Mouse (Mus musculus): ENCODE measurements at regions not wholly inside any gene's neighbourhood (a gene's known extent, or its start where the extent isn't known, plus 50 kb on each side); places are given as distances from the start of the nearest gene placed in this dataset.
A peak's percentile ranks its signal among the peaks of the same experiment; 100 is the strongest.
"Not testable (repeated sequence)": the region's sequence is repeated elsewhere in the genome, so short reads cannot be mapped to it uniquely, and the experiment has no call there.

GRCm38 (mm10) chr8:26762942-26763778, 214.0 kb upstream of the Zfp703 start:
- no peak for DNase-seq (ENCODE audit: low spot score in 2 of 2)
- intact Hi-C loops (cut with DNase I): no loop called here

GRCm38 (mm10) chr8:26768474-26769229, 208.5 kb upstream of the Zfp703 start:
- DNase-seq (ENCODE audit: low spot score in 2 of 2): peak in 1 of 2 experiments; percentile 65
- intact Hi-C loops (cut with DNase I): no loop called here

GRCm38 (mm10) chr8:26770424-26770886, 206.7 kb upstream of the Zfp703 start:
- DNase-seq (ENCODE audit: low spot score in 2 of 2): no peak
- intact Hi-C loops (cut with DNase I): no loop called here

- no peak for DNase-seq (ENCODE audit: low spot score in 2 of 2)
- intact Hi-C loops (cut with DNase I): no loop called here
These were observed 198.1 kb upstream of the Zfp703 start for GRCm38 (mm10) chr8:26778917-26779537.

DNA sequence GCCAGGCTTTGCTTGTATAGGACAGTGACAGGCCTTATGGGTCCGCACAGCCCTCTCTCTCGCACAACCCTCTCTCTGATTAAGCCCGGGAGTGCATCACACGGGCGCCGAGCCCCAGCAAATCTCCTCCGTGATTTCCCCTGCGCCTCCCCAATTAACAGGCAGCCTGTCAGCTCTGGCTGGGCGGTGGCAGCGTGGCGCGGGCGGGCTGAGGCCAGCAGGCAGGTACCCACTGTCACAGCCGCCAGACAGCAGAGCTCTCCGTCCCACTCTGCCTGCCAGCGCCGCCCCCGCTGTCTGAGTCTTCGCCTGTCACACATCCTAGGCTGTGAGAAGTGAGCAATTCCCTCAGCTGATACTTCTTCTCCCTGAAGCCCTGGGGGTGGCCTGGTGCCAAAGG, 196.6 kb upstream of the Zfp703 start:
- peak; percentile 75 to 91 for DNase-seq (ENCODE audit: low spot score in 2 of 2)

GRCm38 (mm10) chr8:26782936-26783335, 194.2 kb upstream of the Zfp703 start:
- intact Hi-C loops (cut with DNase I): not testable (repeated sequence)
- DNase-seq (ENCODE audit: low spot score in 2 of 2): peak in 1 of 2 experiments; percentile 53

More for the DNA sequence above, 196.6 kb upstream of the Zfp703 start:
- intact Hi-C loops (cut with DNase I): no loop called here

DNA sequence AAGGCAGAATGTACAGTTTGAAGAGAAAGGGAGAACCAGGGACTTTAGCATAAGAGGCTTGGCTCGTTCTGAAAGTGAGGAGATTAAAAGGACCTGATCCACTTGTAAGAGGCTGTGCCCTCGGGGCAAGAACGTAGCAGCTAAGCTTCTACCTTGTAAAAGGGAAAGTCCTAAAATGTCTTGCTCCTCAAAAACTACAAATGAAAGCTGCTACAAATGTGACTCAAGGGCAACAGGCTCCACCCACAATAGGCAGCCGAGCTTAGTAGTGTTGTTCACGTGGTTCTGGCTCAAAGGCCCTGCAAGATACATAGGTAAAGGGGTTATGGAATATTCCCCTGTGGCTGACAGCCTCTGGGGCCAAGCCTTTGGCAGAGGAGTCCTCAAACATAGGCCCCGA, 192.7 kb upstream of the Zfp703 start:
- intact Hi-C loops (cut with DNase I): no loop called here
- no peak for DNase-seq (ENCODE audit: low spot score in 2 of 2)

DNA sequence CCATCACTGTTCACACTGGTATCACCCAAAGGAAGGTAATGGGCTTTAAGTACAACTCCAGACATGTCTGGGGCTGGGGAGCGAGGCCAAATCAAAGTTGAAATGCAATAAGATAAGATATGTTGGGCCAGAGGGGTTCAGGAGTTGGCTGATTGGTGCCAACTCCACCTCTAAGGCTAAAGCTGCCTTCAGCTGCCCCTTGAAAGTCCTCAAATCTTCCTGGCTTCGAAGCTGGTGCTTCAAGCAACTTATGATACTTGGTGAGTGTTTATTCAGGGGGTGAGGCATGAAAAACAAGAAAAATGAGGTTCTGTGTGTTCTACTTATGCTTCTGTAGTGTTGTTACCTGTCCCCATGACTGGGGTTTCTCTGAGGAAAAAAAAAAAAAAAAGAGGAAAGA, 185.3 kb upstream of the Zfp703 start:
- intact Hi-C loops (cut with DNase I): no loop called here
- no peak for DNase-seq (ENCODE audit: low spot score in 2 of 2)

GRCm38 (mm10) chr8:26793606-26794292, 183.4 kb upstream of the Zfp703 start:
- no peak for DNase-seq (ENCODE audit: low spot score in 2 of 2)
- intact Hi-C loops (cut with DNase I): no loop called here

DNA sequence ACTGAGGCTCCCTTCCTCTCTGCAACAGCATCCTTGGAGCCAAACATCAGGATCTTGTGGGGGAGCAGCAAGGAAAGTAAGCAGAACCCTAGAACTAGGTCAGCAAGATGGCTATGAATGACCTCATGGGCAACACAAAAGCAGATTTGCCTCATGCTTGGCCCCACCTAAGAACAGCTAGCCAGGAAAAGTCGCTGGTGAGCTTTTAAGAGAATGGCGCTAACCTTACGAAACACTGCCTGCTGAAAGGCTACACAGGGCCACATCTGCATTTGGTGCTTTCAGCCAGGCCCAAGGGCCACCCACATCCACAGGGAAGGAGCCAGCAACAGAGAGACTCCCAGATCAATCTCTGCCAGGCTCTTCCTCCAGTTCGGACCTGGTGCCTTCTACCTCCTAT, 182.7 kb upstream of the Zfp703 start:
- intact Hi-C loops (cut with DNase I): no loop called here
- no peak for DNase-seq (ENCODE audit: low spot score in 2 of 2)

DNA sequence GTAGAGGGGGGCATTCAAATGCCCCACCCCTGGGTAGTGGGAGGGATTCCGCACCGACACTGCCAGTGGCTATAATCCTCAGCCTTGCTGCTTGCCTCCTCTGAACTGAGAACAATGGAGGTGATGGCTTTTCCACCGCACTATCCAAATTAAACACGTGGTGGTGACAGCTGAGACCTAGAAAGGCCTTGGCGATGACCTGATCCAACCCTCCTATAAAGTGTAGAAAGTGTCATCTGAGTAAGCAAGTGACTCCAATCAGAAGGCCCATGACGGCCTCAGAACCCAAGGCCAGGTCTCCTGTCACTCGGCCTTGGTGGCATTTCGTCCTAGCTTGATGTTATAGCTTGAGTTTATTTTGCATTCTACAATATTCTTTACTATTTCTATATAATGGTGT, 181.5 kb upstream of the Zfp703 start:
- DNase-seq (ENCODE audit: low spot score in 2 of 2): no peak

DNA sequence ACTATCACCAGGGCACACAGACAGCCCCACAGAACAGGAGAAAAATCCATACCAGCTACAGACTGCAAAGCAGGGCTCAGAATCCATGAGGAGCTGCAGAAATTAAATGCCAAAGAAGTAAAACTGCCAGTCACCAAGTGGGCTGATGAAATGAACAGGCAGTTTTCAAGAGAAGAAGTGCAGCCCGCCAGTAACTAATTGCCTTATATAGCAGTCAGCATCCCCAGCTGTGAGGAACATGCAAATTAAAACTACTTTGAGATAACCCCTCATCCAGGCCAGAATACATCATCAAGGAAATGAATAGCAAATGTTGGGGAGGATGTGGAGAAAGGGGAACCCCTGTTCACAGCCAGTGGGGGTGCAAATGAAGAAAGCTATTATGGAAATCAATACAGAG, 177.3 kb upstream of the Zfp703 start:
- DNase-seq (ENCODE audit: low spot score in 2 of 2): no peak
- intact Hi-C loops (cut with DNase I): no loop called here

More for the DNA sequence above, 181.5 kb upstream of the Zfp703 start:
- intact Hi-C loops (cut with DNase I): no loop called here

- intact Hi-C loops (cut with DNase I): no loop called here
- no peak for DNase-seq (ENCODE audit: low spot score in 2 of 2)
These were observed 173.0 kb upstream of the Zfp703 start for GRCm38 (mm10) chr8:26804089-26804488.

DNA sequence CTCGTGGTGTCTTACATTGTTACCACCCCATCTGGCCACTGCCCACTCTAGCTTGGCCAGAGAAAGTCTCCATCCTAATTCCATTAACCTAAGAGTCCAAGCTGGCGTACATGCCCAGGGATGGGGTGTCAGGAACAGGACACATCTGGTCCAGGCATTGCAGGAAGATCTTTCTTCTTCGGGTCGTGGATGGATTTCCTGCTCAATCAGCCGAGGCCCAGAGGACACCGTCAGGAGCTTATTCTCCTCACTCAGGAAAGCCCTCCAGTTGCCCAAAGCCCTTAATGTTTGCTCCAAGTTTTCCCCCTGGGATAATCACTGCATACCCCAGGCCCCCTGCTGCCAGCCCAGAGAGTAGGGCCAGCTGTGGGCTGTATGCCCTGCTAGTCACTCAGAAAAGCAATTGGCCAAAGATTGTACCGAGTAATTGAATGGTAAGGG, 172.2 kb upstream of the Zfp703 start:
- intact Hi-C loops (cut with DNase I): loop anchor here (5.0 kb wide), 2 partner anchors 53 to 118 kb away; no protein-coding TSS in a partner anchor
- no peak for DNase-seq (ENCODE audit: low spot score in 2 of 2)

DNA sequence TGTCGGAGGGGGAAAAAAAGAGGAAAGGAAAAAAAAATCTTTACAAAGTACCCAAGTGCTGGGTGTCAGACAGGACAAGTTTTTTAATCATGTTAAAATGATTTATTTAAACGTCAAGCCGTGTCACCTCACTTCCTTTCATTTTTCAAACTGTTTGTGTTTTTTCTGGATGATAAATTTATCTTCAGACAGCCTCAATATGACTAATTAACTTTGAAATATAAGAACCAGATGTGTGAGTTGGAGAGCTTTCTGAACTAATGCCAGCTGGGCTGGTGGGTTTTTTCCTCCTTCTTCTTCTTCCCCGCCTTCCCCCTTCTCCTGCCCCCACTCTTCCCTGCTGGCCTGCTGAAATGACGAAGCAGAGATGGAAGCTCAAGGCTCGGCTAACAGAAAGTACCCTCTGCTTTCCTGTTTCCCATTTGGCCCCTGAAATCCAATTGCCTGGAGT, 171.7 kb upstream of the Zfp703 start:
- intact Hi-C loops (cut with DNase I): loop anchor here (5.0 kb wide), 2 partner anchors 53 to 118 kb away; no protein-coding TSS in a partner anchor
- DNase-seq (ENCODE audit: low spot score in 2 of 2): no peak

- peak; percentile 27 to 48 for DNase-seq (ENCODE audit: low spot score in 2 of 2)
- intact Hi-C loops (cut with DNase I): loop anchor here (2.0 to 5.0 kb wide), 3 partner anchors 56 to 169 kb away; partner anchors contain the start of gene Zfp703
These were observed 168.9 kb upstream of the Zfp703 start for GRCm38 (mm10) chr8:26808111-26808651.

DNA sequence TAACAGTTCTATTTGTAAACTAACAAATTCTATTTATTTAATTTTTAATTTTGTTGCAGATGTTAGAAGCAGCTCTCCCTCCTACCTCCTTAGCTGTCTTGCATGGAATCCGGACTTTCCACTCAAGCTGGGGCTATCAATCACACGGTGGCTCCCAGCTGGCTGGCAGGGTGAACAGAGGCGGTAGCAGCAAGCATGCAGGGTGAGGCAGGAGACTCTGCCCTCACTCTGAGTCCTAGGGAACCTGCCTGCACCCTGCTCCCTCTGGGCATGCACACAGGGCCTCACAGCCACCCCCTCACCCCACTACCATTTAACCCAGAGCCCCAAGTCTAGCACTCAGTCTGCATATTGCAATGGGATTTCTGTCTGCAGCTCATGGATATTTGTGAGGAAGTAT, 168.4 kb upstream of the Zfp703 start:
- DNase-seq (ENCODE audit: low spot score in 2 of 2): peak; percentile 17 to 56
- intact Hi-C loops (cut with DNase I): loop anchor here (2.0 to 5.0 kb wide), 3 partner anchors 56 to 168 kb away; partner anchors contain the start of gene Zfp703

DNA sequence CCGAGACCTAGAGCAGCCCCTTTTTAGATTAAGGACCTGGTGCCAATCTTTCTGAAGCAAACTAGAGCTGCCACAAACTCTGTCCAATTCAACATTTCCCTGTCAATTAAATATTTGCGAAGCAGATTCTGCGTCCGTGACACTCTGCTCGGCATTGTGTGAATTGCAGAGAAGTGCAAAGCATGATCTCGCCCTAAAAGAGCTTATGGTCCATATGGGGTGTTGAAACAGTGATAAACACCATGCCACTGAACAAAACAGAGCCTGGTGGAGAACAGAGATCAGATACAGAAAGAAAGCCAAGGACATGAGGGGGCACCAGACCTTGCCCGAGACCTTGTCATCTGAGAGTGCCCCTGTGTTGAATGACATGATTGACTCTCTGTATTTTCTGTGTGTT, 167.2 kb upstream of the Zfp703 start:
- intact Hi-C loops (cut with DNase I): loop anchor here (2.0 to 10.0 kb wide), 4 partner anchors 58 to 275 kb away; partner anchors contain the start of gene Zfp703
- DNase-seq (ENCODE audit: low spot score in 2 of 2): no peak
